Mouse (Mus musculus) retina, postnatal 1 day (tissue): ENCODE measurements at regions not wholly inside any gene's neighbourhood (a gene's known extent, or its start where the extent isn't known, plus 50 kb on each side); places are given as distances from the start of the nearest gene placed in this dataset.
A peak's percentile ranks its signal among the peaks of the same experiment; 100 is the strongest.

ENCODE experiments used
- DNase-seq: peaks from one replicate; pipeline ENCODE4 v3.0.0-alpha.2; 2012

DNA sequence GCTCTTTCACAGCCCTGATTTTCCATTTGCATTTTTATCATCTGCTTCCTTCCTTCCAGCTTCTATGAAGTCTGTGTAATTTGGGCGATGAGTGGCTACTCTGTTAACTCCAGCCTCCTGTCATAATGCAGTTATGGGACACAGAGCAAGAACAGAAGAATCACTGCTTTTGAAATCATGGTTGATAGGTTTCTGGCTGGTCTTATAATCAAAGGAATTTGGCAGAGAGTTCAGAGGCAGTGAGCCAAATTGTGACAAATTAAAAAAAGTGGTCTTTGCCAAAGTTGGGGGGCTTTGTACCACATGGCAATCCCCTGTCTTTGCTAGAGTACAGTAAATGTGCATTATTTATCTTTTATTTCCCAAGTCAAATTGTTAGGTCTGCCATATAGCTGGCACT is 1292.6 kb downstream of the Rapgef2 start:
- DNase-seq = peak; percentile 35

GRCm38 (mm10) chr3:77944801-77945200 is 1341.5 kb downstream of the Rapgef2 start:
- DNase-seq = no peak

- no peak for DNase-seq
These were observed 1389.1 kb downstream of the Rapgef2 start for GRCm38 (mm10) chr3:77897244-77897643.

DNA sequence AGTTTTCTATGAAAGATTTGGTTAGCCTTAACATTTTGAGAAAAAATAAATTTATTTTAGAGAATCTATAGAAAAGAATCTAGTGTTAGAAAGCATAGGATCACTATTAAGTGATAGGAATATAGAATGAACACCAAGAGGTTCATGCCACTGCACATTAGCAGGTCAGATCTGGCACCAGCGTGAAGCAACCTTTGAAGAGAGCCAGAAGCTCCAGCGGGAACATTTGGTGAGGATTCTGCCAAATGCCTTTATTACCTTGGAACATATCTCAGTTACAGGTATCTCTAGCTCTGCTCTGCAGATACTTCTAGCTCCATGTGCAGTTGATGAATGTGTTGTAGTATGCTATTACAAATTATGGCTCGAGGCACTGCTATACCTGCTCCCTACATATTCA is 1398.7 kb downstream of the Rapgef2 start:
- no peak for DNase-seq

GRCm38 (mm10) chr3:77848717-77849241 is 1437.5 kb downstream of the Rapgef2 start:
- DNase-seq = no peak

- peak; percentile 45 for DNase-seq
These were observed 1454.0 kb downstream of the Rapgef2 start for GRCm38 (mm10) chr3:77832230-77832805.

- DNase-seq = no peak
These were observed 1454.6 kb downstream of the Rapgef2 start for GRCm38 (mm10) chr3:77831760-77832159.

DNA sequence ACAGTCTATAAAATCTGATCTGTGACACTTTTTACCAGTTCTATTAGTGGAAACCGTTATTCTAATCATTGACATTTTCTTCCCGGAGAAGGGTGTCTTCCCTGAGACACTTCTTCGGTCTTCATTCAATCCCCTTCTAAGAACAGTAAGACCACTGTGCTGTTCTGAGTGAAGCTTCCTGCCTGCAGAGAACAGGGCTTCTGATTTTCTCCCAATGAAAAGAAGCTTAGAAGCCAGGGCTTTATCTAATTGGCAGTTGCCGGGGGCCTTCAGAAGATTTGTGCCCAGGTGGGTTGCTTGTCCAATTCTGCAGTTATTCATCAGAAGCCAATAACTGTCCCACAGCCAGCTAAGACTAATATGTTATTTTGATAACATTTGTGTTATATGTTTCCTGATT is 1455.1 kb downstream of the Rapgef2 start:
- DNase-seq = peak; percentile 2

GRCm38 (mm10) chr3:77830219-77830618 is 1456.1 kb downstream of the Rapgef2 start:
- no peak for DNase-seq

DNA sequence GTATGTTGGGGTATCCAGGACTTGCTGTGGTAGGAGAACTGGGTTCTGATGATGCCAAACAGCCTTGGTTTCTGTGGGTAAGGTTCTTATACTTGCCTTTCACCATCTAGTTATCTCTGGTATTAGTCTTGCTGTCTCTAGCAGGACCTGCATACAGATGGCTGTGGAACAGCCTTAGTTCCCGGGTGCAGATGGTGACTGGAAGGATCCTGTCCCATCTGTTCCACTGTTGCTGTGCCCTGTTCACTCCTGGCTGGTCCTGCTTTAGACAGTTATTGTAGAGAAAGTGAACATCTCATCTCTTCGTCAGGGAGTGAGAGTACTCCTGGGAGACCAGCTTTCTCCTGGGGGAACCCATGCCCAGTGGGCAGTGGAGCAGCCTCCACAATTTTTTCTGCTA is 1485.5 kb downstream of the Rapgef2 start:
- DNase-seq = no peak

DNA sequence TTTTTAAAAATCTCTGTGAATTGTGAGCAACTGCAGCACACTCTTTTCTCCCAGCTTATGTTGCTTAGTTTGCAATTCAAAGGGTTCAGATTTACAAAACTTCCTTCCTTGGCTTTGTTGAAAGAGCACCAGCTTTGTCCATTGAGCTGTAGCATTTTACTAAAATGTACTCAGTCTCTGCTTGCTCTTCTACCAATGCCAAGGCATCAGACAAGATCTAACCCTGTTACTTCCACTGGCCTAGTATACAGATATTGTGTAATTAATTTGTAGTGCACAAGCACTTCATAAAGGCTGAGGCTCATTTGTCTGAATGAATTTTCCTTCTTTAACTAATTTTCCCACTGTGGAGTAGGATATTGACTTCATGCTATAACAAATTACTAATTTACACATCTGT is 1504.5 kb downstream of the Rapgef2 start:
- DNase-seq = no peak

GRCm38 (mm10) chr3:77781332-77781731 is 1505.0 kb downstream of the Rapgef2 start:
- DNase-seq = no peak

DNA sequence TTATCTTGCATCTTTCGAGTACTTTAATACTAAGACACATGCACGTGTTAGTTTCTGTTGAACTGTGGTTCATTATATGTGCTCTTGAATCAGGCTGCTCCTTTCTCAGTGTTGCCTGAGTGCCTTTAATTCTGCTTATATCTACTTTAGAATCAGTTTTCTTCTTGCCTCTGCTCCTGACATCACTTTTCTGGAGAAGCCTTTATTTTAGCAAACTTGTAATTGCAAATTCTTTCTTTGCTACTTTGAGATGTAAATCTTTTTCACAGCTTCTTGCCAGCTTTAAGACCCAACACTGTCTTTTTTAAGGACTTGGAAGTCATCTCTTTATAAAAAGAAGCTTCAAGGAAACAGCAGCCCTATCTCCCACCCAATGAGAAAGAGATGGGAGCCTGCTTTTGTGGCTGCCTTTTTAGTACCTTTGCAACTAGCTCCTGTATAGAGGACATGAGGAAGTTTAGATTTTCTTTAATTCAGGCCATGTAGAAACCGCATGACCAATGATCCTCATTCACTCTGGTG is 1527.4 kb downstream of the Rapgef2 start:
- DNase-seq = no peak

DNA sequence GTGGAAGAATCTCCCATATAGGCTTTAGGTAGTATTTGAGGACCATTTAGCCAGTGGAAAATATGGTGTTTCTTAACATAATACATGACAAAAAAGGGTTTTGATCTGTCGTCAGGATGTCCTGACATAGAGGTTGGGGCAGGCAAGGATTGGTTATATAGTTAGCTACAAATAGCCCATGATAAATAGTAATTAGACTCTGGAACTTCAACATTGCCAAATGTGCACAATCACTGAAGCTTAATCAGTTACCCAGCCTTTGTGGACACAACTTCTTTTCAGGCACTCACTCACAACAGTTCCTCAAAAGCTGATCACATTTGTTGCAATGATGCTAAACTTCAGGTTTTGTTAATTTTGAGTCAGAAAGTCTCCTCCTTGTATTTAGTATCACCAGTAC is 1528.0 kb downstream of the Rapgef2 start:
- no peak for DNase-seq

- DNase-seq = no peak
These were observed 1544.2 kb downstream of the Rapgef2 start for GRCm38 (mm10) chr3:77742146-77742545.

DNA sequence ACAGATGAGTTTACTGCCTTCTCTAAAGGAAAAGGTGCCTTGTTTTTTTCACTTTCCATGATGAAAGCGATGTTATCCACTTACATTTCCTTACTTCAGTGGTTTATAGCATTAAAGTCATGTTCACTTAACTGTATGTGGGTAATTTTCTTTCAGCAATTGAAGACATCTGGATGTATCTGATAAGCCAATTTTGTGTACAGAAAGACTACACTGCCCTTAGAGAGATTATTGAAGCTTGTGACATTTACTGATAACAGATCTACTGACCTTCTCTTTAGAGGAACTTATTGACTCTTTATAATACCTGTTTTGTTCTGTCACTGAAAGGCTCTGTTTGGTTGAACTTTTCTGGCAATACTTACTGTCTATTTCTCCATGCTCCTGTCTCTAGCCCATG is 1568.5 kb downstream of the Rapgef2 start:
- no peak for DNase-seq

DNA sequence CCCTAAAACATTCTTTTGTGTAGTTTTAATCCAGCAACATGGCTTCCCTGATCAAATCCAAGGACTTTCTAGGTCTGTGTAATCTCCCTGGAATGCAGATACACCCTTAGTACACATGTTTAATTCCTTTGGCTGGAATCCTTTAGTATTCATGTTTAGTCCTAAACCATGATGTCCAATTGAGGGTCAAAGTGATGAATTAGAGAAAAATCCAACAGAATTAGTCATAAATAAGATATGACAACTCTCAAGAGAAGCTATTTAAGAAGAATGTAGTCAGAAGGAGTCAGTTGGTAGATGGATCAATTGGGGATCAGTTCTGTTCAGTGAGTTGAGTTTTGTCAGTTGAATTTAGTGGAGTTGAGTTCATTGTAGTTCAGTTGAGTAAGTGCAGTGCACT is 1590.7 kb downstream of the Rapgef2 start:
- DNase-seq = no peak

GRCm38 (mm10) chr3:77666366-77666765 is 1592.3 kb downstream of the Fstl5 start:
- DNase-seq = no peak

DNA sequence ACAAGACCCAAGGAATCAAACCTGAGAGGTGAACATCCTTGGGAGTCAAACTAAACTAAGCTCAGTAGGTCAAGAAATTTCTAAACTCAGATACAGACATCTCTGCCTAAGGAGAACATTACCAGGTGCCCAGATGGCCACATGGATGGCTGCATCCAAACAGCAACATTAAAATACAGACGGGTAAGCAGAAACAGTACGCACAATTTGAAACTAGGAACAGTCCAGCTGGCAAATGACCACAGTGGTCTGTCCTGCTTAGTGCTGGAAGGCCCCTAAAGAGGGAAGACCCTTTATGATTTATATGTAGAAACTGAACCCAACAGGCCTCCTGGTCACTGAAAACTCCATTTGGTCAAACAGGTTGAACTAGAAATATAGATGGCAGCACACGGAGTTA is 1579.8 kb downstream of the Fstl5 start:
- DNase-seq = peak; percentile 6
